Comparison of ENCODE assay signal across 36 mouse cellular contexts in genomic region chr5:30444327-30444895, GRCm38 (mm10). TPM values are rescaled to one million over a fixed set of nuclear protein-coding genes. Genes with fewer than 3 reads are reported as not detected.
A peak's percentile ranks its signal among the peaks of the same experiment; 100 is the strongest.
DNase-seq lines count a peak whose midpoint lies in the region; ATAC-seq and TF ChIP-seq lines count a peak whose summit lies in the region.
"Had no signal": no experiment of that assay in that cellular context is flagged by ENCODE, and none has a peak within 500 bp of the region (broad histone marks: within the 10 kb centered on the region; RNA-seq: fewer than 3 reads in every experiment).

No protein-coding gene starts in this region.

- no peaks in the 10 kb centered on the region for H3K4me1 ChIP-seq in hindbrain, embryonic 14.5 days (replicated peaks; ENCODE audit: control insufficient read depth, insufficient read depth, low read length)
- no peaks in the 10 kb centered on the region for H3K4me1 ChIP-seq in hindbrain, embryonic 10.5 days (replicated peaks)
- no peaks in the 10 kb centered on the region for H3K4me1 ChIP-seq in midbrain, embryonic 15.5 days
- H3K4me1 ChIP-seq in midbrain, embryonic 11.5 days (ENCODE audit: control insufficient read depth, insufficient read depth, low read length): no peaks in the 10 kb centered on the region
- no peaks in the 10 kb centered on the region for H3K4me1 ChIP-seq in hindbrain, postnatal 0 days (ENCODE audit: insufficient read depth, low read length)
- peaks cover 13% of the 10 kb centered on the region; the same call in 1 of the 2 replicates for H3K4me1 ChIP-seq in neural tube, embryonic 15.5 days
- H3K4me1 ChIP-seq: embryonic facial prominence, embryonic 10.5 days; embryonic facial prominence, embryonic 13.5 days; forebrain, embryonic 12.5 days had no signal

- no peaks in the 10 kb centered on the region for H3K36me3 ChIP-seq in hindbrain, embryonic 14.5 days (replicated peaks; ENCODE audit: control insufficient read depth, insufficient read depth)
- no peaks in the 10 kb centered on the region for H3K36me3 ChIP-seq in hindbrain, embryonic 10.5 days
- H3K36me3 ChIP-seq in midbrain, embryonic 15.5 days (replicated peaks): no peaks in the 10 kb centered on the region
- H3K36me3 ChIP-seq in midbrain, embryonic 11.5 days (ENCODE audit: control insufficient read depth, insufficient read depth, low read length): no peaks in the 10 kb centered on the region
- H3K36me3 ChIP-seq in hindbrain, postnatal 0 days (ENCODE audit: insufficient read depth, low read length): no peaks in the 10 kb centered on the region
- no peaks in the 10 kb centered on the region for H3K36me3 ChIP-seq in neural tube, embryonic 15.5 days
- H3K36me3 ChIP-seq: embryonic facial prominence, embryonic 10.5 days; embryonic facial prominence, embryonic 13.5 days; forebrain, embryonic 12.5 days had no signal

- H3K27me3 ChIP-seq in hindbrain, embryonic 14.5 days (ENCODE audit: control insufficient read depth, insufficient read depth, low read length): no peaks in the 10 kb centered on the region
- H3K27me3 ChIP-seq in hindbrain, embryonic 10.5 days (ENCODE audit: insufficient read depth, poor library complexity, severe bottlenecking): no peaks in the 10 kb centered on the region
- H3K27me3 ChIP-seq in midbrain, embryonic 15.5 days (replicated peaks): no peaks in the 10 kb centered on the region
- no peaks in the 10 kb centered on the region for H3K27me3 ChIP-seq in midbrain, embryonic 11.5 days (ENCODE audit: control insufficient read depth, insufficient read depth, low read length)
- H3K27me3 ChIP-seq in hindbrain, postnatal 0 days (ENCODE audit: insufficient read depth, low read length): no peaks in the 10 kb centered on the region
- no peaks in the 10 kb centered on the region for H3K27me3 ChIP-seq in neural tube, embryonic 15.5 days (replicated peaks)
- H3K27me3 ChIP-seq: embryonic facial prominence, embryonic 13.5 days; forebrain, embryonic 12.5 days had no signal

- 62% methylated on average over 13 of the region's 13 CpGs for WGBS in hindbrain, embryonic 14.5 days
- WGBS in hindbrain, embryonic 10.5 days: 86% methylated on average over 13 of the region's 13 CpGs
- 67% methylated on average over 13 of the region's 13 CpGs for WGBS in midbrain, embryonic 15.5 days
- 85% methylated on average over 13 of the region's 13 CpGs for WGBS in midbrain, embryonic 11.5 days
- WGBS in hindbrain, postnatal 0 days: 66% methylated on average over 13 of the region's 13 CpGs
- WGBS in neural tube, embryonic 15.5 days: 57% methylated on average over 13 of the region's 13 CpGs

- H3K9me3 ChIP-seq in hindbrain, embryonic 14.5 days (ENCODE audit: control insufficient read depth, low read length): no peaks in the 10 kb centered on the region
- H3K9me3 ChIP-seq in hindbrain, embryonic 10.5 days: no peaks in the 10 kb centered on the region
- H3K9me3 ChIP-seq in midbrain, embryonic 15.5 days: no peaks in the 10 kb centered on the region
- no peaks in the 10 kb centered on the region for H3K9me3 ChIP-seq in midbrain, embryonic 11.5 days (ENCODE audit: control insufficient read depth, low read length)
- H3K9me3 ChIP-seq in hindbrain, postnatal 0 days (ENCODE audit: low read length): no peaks in the 10 kb centered on the region
- no peaks in the 10 kb centered on the region for H3K9me3 ChIP-seq in neural tube, embryonic 15.5 days (replicated peaks)
- H3K9me3 ChIP-seq: embryonic facial prominence, embryonic 10.5 days; embryonic facial prominence, embryonic 13.5 days; forebrain, embryonic 12.5 days had no signal

- DNase-seq in hindbrain, embryonic 14.5 days (ENCODE audit: low spot score): no peak
- no peak for DNase-seq in hindbrain, embryonic 10.5 days (ENCODE audit: low spot score)
- no peak for DNase-seq in midbrain, embryonic 11.5 days (ENCODE audit: low spot score, missing footprints)
- DNase-seq in hindbrain, postnatal 0 days (ENCODE audit: low spot score): peak; percentile 25
- no peak for DNase-seq in right cerebral cortex, adult 2 months (ENCODE audit: low spot score in 2 of 2)
- DNase-seq: adrenal gland, adult 2 months; adrenal gland, postnatal 14 days; cerebellum, adult 11 months; cerebellum, adult 2 months; cerebellum, adult 9-11 months; cerebellum, postnatal 36 days; embryo, embryonic 11 days; forebrain, postnatal 0 days; gastrocnemius, adult 2 months; gastrocnemius, postnatal 14 days; heart, adult 11 months had no signal

- TF ChIP-seq CTCF in hindbrain, postnatal 0 days (IDR thresholded peaks at IDR 0.05; ENCODE audit: low read depth): no peak

- H3K4me2 ChIP-seq in hindbrain, embryonic 14.5 days (replicated peaks): no peak overlapping the region
- H3K4me2 ChIP-seq in midbrain, embryonic 15.5 days: no peak overlapping the region
- H3K4me2 ChIP-seq in midbrain, embryonic 11.5 days: no peak overlapping the region
- H3K4me2 ChIP-seq in hindbrain, postnatal 0 days (ENCODE audit: low read depth, low read length): no peak overlapping the region
- no peak overlapping the region for H3K4me2 ChIP-seq in neural tube, embryonic 15.5 days
- H3K4me2 ChIP-seq: embryonic facial prominence, embryonic 13.5 days; forebrain, embryonic 12.5 days; heart, embryonic 11.5 days had no signal

- H3K9ac ChIP-seq in hindbrain, embryonic 14.5 days: no peak overlapping the region
- H3K9ac ChIP-seq in midbrain, embryonic 15.5 days: no peak overlapping the region
- H3K9ac ChIP-seq in midbrain, embryonic 11.5 days (ENCODE audit: low read length): no peak overlapping the region
- H3K9ac ChIP-seq in hindbrain, postnatal 0 days (replicated peaks; ENCODE audit: low read length): no peak overlapping the region
- H3K9ac ChIP-seq in neural tube, embryonic 15.5 days (replicated peaks): no peak overlapping the region
- H3K9ac ChIP-seq: embryonic facial prominence, embryonic 13.5 days; forebrain, embryonic 12.5 days; forebrain, postnatal 0 days had no signal

- H3K4me3 ChIP-seq in hindbrain, embryonic 14.5 days (replicated peaks; ENCODE audit: low read length): no peak overlapping the region
- no peak overlapping the region for H3K4me3 ChIP-seq in hindbrain, embryonic 10.5 days
- H3K4me3 ChIP-seq in midbrain, embryonic 15.5 days: no peak overlapping the region
- no peak overlapping the region for H3K4me3 ChIP-seq in midbrain, embryonic 11.5 days (ENCODE audit: low read depth, low read length)
- no peak overlapping the region for H3K4me3 ChIP-seq in hindbrain, postnatal 0 days (ENCODE audit: low read length)
- no peak overlapping the region for H3K4me3 ChIP-seq in neural tube, embryonic 15.5 days (replicated peaks)
- H3K4me3 ChIP-seq: embryonic facial prominence, embryonic 10.5 days; embryonic facial prominence, embryonic 13.5 days; erythroblast, embryonic 14.5 days; forebrain, embryonic 12.5 days; gastrocnemius, adult 2 months had no signal

- ATAC-seq in hindbrain, embryonic 14.5 days (ENCODE audit: low FRiP score): 0 out of 2 replicates have a peak, but pooled peaks have one; percentile 6
- peak; percentile 11; the same call in 1 of the 2 replicates for ATAC-seq in midbrain, embryonic 15.5 days (replicated peaks)
- ATAC-seq in midbrain, embryonic 11.5 days (ENCODE audit: low FRiP score): no peak
- peak; percentile 24; the same call in 1 of the 2 replicates for ATAC-seq in hindbrain, postnatal 0 days
- ATAC-seq in neural tube, embryonic 15.5 days (ENCODE audit: low FRiP score): peak; percentile 83
- ATAC-seq: CD4-positive, CD25-positive, alpha-beta regulatory T cell, adult 4 months; forebrain, postnatal 0 days; inflammation-experienced regulatory T-cells, adult 6 months; intestine, embryonic 16.5 days had no signal

- H3K27ac ChIP-seq in hindbrain, embryonic 14.5 days: no peak overlapping the region
- no peak overlapping the region for H3K27ac ChIP-seq in hindbrain, embryonic 10.5 days
- peak overlapping the region; percentile 9; the same call in 1 of the 2 replicates for H3K27ac ChIP-seq in midbrain, embryonic 15.5 days
- H3K27ac ChIP-seq in midbrain, embryonic 11.5 days (ENCODE audit: low read depth, low read length): no peak overlapping the region
- H3K27ac ChIP-seq in hindbrain, postnatal 0 days: no peak overlapping the region
- peak overlapping the region; percentile 71 for H3K27ac ChIP-seq in neural tube, embryonic 15.5 days (replicated peaks)
- H3K27ac ChIP-seq: embryonic facial prominence, embryonic 10.5 days; embryonic facial prominence, embryonic 13.5 days; forebrain, embryonic 12.5 days; gastrocnemius, adult 2 months had no signal

RNA-seq across cellular contexts. Expression of gene Otof, which starts 17.3 kb away (rescaled TPM):
- 4.2 and 4.7 TPM in 2 replicates for polyA plus RNA-seq in hindbrain, embryonic 14.5 days (2014; fragmentation: Nextera tagmentation; extraction: Ambion mirVana)
- polyA plus RNA-seq in hindbrain, embryonic 10.5 days (2016; fragmentation: Nextera tagmentation; extraction: Ambion mirVana): 0.04 and 0.17 TPM in 2 replicates
- polyA plus RNA-seq in midbrain, embryonic 15.5 days (2015; fragmentation: Nextera tagmentation; extraction: Ambion mirVana): 4.0 TPM in 2 replicates
- 0.25 and 0.59 TPM in 2 replicates for polyA plus RNA-seq in midbrain, embryonic 11.5 days (2014; fragmentation: Nextera tagmentation; extraction: Ambion mirVana)
- 12.2 and 13.0 TPM in 2 replicates for total RNA-seq in hindbrain, postnatal 0 days (2014; rRNA removed)
- polyA plus RNA-seq in hindbrain, postnatal 0 days (2015; fragmentation: Nextera tagmentation; extraction: Ambion mirVana): 5.5 and 7.1 TPM in 2 replicates
- 7.2 and 7.8 TPM in 2 replicates for polyA plus RNA-seq in neural tube, embryonic 15.5 days (2015; fragmentation: Nextera tagmentation; extraction: Ambion mirVana)
- total RNA-seq: heart, postnatal 25 days; hematopoietic stem cell, adult 5-6 weeks; MEL had no signal
- polyA plus RNA-seq: C2C12; CD4-positive, CD25-positive, alpha-beta regulatory T cell, adult 4 months; erythroblast, embryonic 14.5 days; inflammation-experienced regulatory T-cells, adult 6 months had no signal

RNA-seq across cellular contexts. Expression of gene 1700001C02Rik, which starts 21.4 kb away (rescaled TPM):
- polyA plus RNA-seq in hindbrain, embryonic 14.5 days (2014; fragmentation: Nextera tagmentation; extraction: Ambion mirVana): 2.8 and 3.3 TPM in 2 replicates
- polyA plus RNA-seq in hindbrain, embryonic 10.5 days (2016; fragmentation: Nextera tagmentation; extraction: Ambion mirVana): 1.4 TPM in 1 of 2 replicates, not detected in the other
- polyA plus RNA-seq in midbrain, embryonic 15.5 days (2015; fragmentation: Nextera tagmentation; extraction: Ambion mirVana): 0.96 and 1.2 TPM in 2 replicates
- polyA plus RNA-seq in midbrain, embryonic 11.5 days (2014; fragmentation: Nextera tagmentation; extraction: Ambion mirVana): not detected in 2 replicates
- 0.72 TPM in 1 of 2 replicates, not detected in the other for total RNA-seq in hindbrain, postnatal 0 days (2014; rRNA removed)
- polyA plus RNA-seq in hindbrain, postnatal 0 days (2015; fragmentation: Nextera tagmentation; extraction: Ambion mirVana): 3.4 and 4.0 TPM in 2 replicates
- 0.36 and 0.65 TPM in 2 replicates for polyA plus RNA-seq in neural tube, embryonic 15.5 days (2015; fragmentation: Nextera tagmentation; extraction: Ambion mirVana)
- total RNA-seq: adrenal gland, adult 2 months; adrenal gland, postnatal 14 days; adrenal gland, postnatal 4 days; gastrocnemius, adult 2 months; gastrocnemius, postnatal 14 days; gastrocnemius, postnatal 4 days; heart, adult 8-10 months; heart, postnatal 25 days; hematopoietic stem cell, adult 5-6 weeks; MEL had no signal
- polyA plus RNA-seq: adrenal gland, adult 2 months; C2C12; CD4-positive, CD25-positive, alpha-beta regulatory T cell, adult 4 months; embryonic facial prominence, embryonic 10.5 days; embryonic facial prominence, embryonic 13.5 days; erythroblast, embryonic 14.5 days; forebrain, embryonic 12.5 days; frontal cortex, adult 2 months; heart, embryonic 11.5 days; heart, embryonic 14.5 days; heart, postnatal 0 days; inflammation-experienced regulatory T-cells, adult 6 months; intestine, embryonic 16.5 days had no signal

Comparison
In these comparisons a context has a peak if more than half of its experiments do, and no peak if none do; other contexts are left out.
1. H3K27ac ChIP-seq: peak in midbrain, embryonic 15.5 days (single experiment) and neural tube, embryonic 15.5 days (single experiment); none in hindbrain, embryonic 14.5 days (single experiment), hindbrain, embryonic 10.5 days (single experiment), midbrain, embryonic 11.5 days (single experiment) and hindbrain, postnatal 0 days (single experiment).